Mouse (Mus musculus) monocyte, adult 5-6 weeks (primary cell): ENCODE measurements around the gene Foxo1. TPM values are rescaled to one million over a fixed set of nuclear protein-coding genes. Genes with fewer than 3 reads are reported as not detected.

Experiments used
- ATAC-seq: fragments of 153-309, 156-312 bp; replicated peaks from 2 replicates; pipeline ENCODE4 v1.8.0; 2017; ENCODE audit warnings: mild to moderate bottlenecking; ENCODE audit not compliant: low TSS enrichment, insufficient number of reproducible peaks, severe bottlenecking, poor library complexity, low FRiP score
- total RNA-seq: library from RNA; stranded (forward); fragments of 200-1000, 200-491, 200-594 nt; gene quantifications from 3 replicates; pipeline ENCODE4 v1.2.3, GENCODE M21; 2017

Foxo1 gene
- total RNA-seq, 1 experiment from 2014 or later, result 7.4 TPM

- no peak for ATAC-seq
Observed at GRCm38 (mm10) chr3:52396951-52397615, 128.9 kb downstream of the Foxo1 start.

- no peak for ATAC-seq
Observed at GRCm38 (mm10) chr3:52397961-52398360, 129.8 kb downstream of the Foxo1 start.

- ATAC-seq, result no peak
Observed at GRCm38 (mm10) chr3:52400284-52401161, 132.4 kb downstream of the Foxo1 start.

- ATAC-seq, result no peak
Observed at GRCm38 (mm10) chr3:52401162-52401928, 133.2 kb downstream of the Foxo1 start.

Other genes starting within 250 kb of the Foxo1 start
- 5.8 to 12.7 TPM (median 8.5 TPM) in 3 replicates for gene Maml3, start 163.3 kb upstream of the Foxo1 start, total RNA-seq